Mouse (Mus musculus): Measurements from ENCODE around the gene Vps72.

The Vps72 gene

DNA sequence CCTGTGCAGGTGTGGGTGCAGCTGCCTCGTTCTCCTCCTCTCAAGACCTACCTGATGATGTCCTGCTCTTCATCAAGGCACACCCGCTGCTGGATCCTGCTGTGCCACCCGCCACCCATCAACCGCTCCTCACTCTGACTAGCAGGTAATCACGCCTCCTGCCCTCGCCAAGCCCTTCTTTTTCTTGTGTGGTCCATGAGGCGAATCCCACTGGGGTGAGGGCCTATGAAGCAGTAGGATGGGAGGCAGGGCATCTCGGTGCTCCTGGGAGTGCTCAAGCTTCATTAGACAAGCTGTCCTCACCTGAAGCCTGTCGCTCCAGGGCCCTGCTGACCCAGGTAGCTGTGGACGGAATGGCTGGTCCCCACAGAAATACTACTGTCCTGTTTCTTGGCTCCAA is 59.2 kb downstream of the Vps72 start:
- no peak for DNase-seq (ENCODE audit: low spot score)

DNA sequence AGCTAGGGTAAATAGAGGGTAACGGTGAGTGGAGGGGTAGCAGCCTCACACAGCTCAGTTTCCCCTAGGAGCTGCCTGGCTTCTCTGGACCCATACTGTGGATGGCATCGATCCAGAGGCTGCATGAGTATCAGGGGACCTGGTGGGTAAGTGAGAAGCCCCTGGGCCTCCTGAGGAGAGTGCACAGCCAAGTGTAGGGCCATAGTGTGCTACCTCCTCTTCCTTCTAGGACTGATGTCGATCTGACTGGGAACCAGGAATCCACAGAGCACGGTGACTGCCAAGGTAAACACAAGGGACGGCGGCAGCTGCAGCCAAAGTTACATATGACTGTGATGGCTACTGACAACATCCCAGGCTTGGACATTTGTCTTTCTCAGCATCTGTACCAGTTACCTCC is 60.3 kb downstream of the Vps72 start:
- peak; percentile 23 for DNase-seq (ENCODE audit: low spot score)

Data from urinary bladder, postnatal 14 days (tissue).